Mouse (Mus musculus) limb, embryonic 12.5 days (tissue): ENCODE data around the gene Cstf1. TPM values are rescaled to one million over a fixed set of nuclear protein-coding genes. Genes with fewer than 3 reads are reported as not detected.

Source experiments
- ATAC-seq: fragments of 200-750 bp; cut with Nextera tagmentation; 2 replicates; pipeline ENCODE4 v1.8.0; 2017; ENCODE audit warnings: low read depth, moderate TSS enrichment; ENCODE audit not compliant: insufficient number of reproducible peaks, insufficient read depth, low FRiP score, low TSS enrichment
- H3K27ac ChIP-seq: fragments of 300-500 bp; sonication (generic); 2 replicates; pipeline ENCODE4 v1.5.1; 2016; ENCODE audit warnings: mild to moderate bottlenecking, moderate library complexity
- H3K27me3 ChIP-seq: fragments of 300-500 bp; sonication (generic); 2 replicates; pipeline ENCODE4 v1.6.1; 2016; ENCODE audit warnings: mild to moderate bottlenecking, moderate library complexity
- H3K36me3 ChIP-seq: fragments of 300-500 bp; sonication (generic); 2 replicates; pipeline ENCODE4 v1.6.1; 2016; ENCODE audit warnings: mild to moderate bottlenecking, moderate library complexity
- H3K4me1 ChIP-seq: fragments of 300-500 bp; sonication (generic); replicated peaks from 2 replicates; pipeline ENCODE4 v1.6.1; 2016
- H3K4me2 ChIP-seq: fragments of 300-500 bp; sonication (generic); 2 replicates; pipeline ENCODE4 v1.6.1; 2016; ENCODE audit warnings: mild to moderate bottlenecking, moderate library complexity
- H3K4me3 ChIP-seq: fragments of 300-500 bp; sonication (generic); replicated peaks from 2 replicates; pipeline ENCODE4 v1.5.1; 2016; ENCODE audit warnings: mild to moderate bottlenecking
- H3K9ac ChIP-seq: fragments of 300-500 bp; sonication (generic); replicated peaks from 2 replicates; pipeline ENCODE4 v1.6.1; 2016; ENCODE audit warnings: mild to moderate bottlenecking, moderate library complexity
- H3K9me3 ChIP-seq: fragments of 300-500 bp; sonication (generic); 2 replicates; pipeline ENCODE4 v1.6.1; 2016; ENCODE audit warnings: mild to moderate bottlenecking, moderate library complexity
- WGBS: fragments of 180-500 bp; shearing (Covaris S2); methylation state at CpG from one replicate; pipeline ENCODE4 v1.1.7; 2016; 5-methylcytosine and 5-hydroxymethylcytosine counted together
- polyA plus RNA-seq: library from polyadenylated mRNA; unstranded; fragments of >200 nt; fragmentation: Nextera tagmentation; extraction: Ambion mirVana; gene quantifications from 2 replicates; pipeline ENCODE4 v1.2.1, GENCODE M21; 2016

The Cstf1 gene
- polyA plus RNA-seq, 1 experiment from 2014 or later, result 48.8 TPM

DNA sequence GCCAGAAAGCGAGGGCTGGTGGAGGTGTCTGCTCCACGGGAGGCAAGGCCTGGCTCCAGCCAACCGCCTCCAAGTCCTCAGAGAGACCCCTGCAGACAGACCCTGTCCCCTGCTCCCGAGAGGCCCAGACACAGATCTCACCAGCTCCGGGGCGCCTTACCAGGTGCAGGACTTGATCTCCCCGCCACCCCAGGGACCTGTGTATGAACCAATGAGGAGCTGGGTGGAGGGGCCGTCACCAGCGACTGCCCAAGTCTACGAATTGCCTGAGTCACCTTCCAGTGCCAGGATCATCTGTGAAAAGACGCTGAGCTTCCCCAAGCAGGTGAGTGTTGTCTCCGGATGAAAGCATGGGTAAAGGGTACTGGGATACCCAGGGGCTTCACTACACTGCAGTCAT lies 45.7 kb downstream of the Cstf1 start:
- Histone ChIP-seq H3K9me3 (no peaks in the 10 kb centered on the region), H3K36me3 (no peaks in the 10 kb centered on the region), H3K9ac (no peak overlapping the region), H3K27me3 (peaks cover 3% of the 10 kb centered on the region; the same call in 1 of the 2 replicates), H3K4me1 (peaks cover 13% of the 10 kb centered on the region), H3K4me2 (no peak overlapping the region), H3K27ac (no peak overlapping the region), H3K4me3 (no peak overlapping the region)
- no peak for ATAC-seq
- 60% methylated on average over 12 of the region's 12 CpGs for WGBS

DNA sequence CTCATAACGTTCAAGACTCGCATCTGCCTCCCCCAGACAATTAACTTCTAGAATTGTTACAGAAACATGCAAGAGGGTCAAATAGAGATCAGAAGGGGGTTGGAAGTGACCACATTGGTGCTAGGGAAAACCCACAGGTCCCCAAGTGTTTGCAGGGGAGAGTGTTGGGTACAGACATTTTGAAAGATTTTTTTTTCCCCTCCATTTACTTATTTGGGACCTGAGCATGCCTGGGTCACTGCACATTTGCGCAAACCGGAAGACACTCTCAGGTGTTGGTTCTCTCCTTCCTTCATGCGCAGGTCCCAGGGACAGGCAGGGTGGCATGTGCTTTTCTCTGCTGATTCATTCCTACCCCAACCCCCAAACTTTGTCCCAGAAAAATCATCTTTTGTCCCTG lies 46.4 kb downstream of the Cstf1 start:
- H3K4me2 ChIP-seq, result no peak overlapping the region
- H3K36me3 ChIP-seq, result no peaks in the 10 kb centered on the region
- peaks cover 13% of the 10 kb centered on the region for H3K4me1 ChIP-seq
- no peak overlapping the region for H3K4me3 ChIP-seq
- H3K27ac ChIP-seq, result no peak overlapping the region
- no peak overlapping the region for H3K9ac ChIP-seq
- WGBS, result 90% methylated on average over 5 of the region's 5 CpGs
- H3K9me3 ChIP-seq, result no peaks in the 10 kb centered on the region
- H3K27me3 ChIP-seq, result peaks cover 3% of the 10 kb centered on the region; the same call in 1 of the 2 replicates
- ATAC-seq, result no peak

DNA sequence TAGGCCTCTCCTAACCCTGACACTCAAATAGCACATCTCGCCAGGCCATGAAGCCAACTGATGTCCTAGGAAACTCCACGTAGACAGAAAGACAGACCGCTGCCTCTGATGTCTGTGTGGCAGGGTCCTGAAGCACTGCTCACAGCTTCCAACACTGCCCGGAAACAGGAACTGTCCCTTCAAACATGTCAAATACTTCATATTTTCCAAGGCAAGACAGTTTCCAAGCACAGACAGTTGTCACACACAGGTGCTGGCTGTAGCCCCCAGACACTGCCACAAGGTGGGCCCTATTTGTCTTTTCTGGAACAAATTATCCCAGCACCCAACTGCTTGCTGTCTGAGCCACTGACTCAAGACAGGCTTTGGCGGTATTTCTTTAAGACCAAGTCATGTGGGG lies 47.7 kb downstream of the Cstf1 start:
- H3K27ac ChIP-seq, result no peak overlapping the region
- ATAC-seq, result no peak
- H3K9me3 ChIP-seq, result no peaks in the 10 kb centered on the region
- no peak overlapping the region for H3K9ac ChIP-seq
- H3K4me1 ChIP-seq, result peaks cover 4% of the 10 kb centered on the region; the same call in 1 of the 2 replicates
- no peak overlapping the region for H3K4me3 ChIP-seq
- WGBS, result 93% methylated on average over 5 of the region's 5 CpGs
- H3K27me3 ChIP-seq, result peaks cover 3% of the 10 kb centered on the region; the same call in 1 of the 2 replicates
- no peak overlapping the region for H3K4me2 ChIP-seq
- no peaks in the 10 kb centered on the region for H3K36me3 ChIP-seq

DNA sequence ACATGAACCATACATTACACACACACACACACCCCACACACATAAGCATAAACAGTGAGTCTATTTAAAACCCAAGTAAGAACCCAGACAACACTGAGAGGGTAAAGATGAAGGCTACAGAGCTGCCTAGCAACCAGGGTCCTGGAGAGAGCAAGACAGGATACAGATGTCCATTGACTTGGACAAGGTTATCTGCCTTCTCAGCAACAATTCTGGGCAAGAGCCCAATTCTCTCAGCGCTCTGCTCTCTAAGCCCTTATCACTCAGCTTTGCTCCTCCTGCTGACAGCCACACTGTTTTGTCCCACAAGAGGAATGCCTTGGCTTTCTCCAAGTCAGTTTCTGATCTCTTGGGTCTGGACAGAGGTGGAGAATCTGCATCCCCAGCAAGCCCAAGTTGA lies 60.1 kb downstream of the Cstf1 start:
- Histone ChIP-seq H3K9me3 (no peaks in the 10 kb centered on the region), H3K4me1 (no peaks in the 10 kb centered on the region), H3K9ac (no peak overlapping the region), H3K36me3 (no peaks in the 10 kb centered on the region), H3K4me2 (no peak overlapping the region), H3K27me3 (0 out of 2 replicates have a peak, but pooled peaks cover 3% of the 10 kb centered on the region), H3K4me3 (no peak overlapping the region), H3K27ac (no peak overlapping the region)
- ATAC-seq, result no peak
- 89% methylated on average over 1 of the region's 1 CpGs for WGBS

Other genes with a start within 250 kb of the Cstf1 start
- not detected in 2 replicates for gene Mc3r, start 122.2 kb upstream of the Cstf1 start, polyA plus RNA-seq
- 17.0 and 18.8 TPM in 2 replicates for gene Fam210b, start 25.1 kb upstream of the Cstf1 start, polyA plus RNA-seq
- 155 and 160 TPM in 2 replicates for gene Aurka, start 146 bp upstream of the Cstf1 start, polyA plus RNA-seq
- gene Cass4, start 23.1 kb downstream of the Cstf1 start, polyA plus RNA-seq, result 0.24 and 0.31 TPM in 2 replicates
- 67.7 and 69.1 TPM in 2 replicates for gene Rtf2, start 69.9 kb downstream of the Cstf1 start, polyA plus RNA-seq
- gene Gcnt7, start 87.9 kb downstream of the Cstf1 start, polyA plus RNA-seq, result 1.9 and 2.4 TPM in 2 replicates
- gene Fam209, start 101.8 kb downstream of the Cstf1 start, polyA plus RNA-seq, result not detected in 2 replicates
- 4.4 and 4.5 TPM in 2 replicates for gene Tfap2c, start 178.9 kb downstream of the Cstf1 start, polyA plus RNA-seq